Mouse (Mus musculus) layer of hippocampus, adult 11-12 months (tissue): ENCODE data around the gene Ptger4.

Experiments
- DNase-seq: peaks from one replicate; pipeline ENCODE4 v3.0.0; 2022; ENCODE audit warnings: low spot score

The Ptger4 gene

DNA sequence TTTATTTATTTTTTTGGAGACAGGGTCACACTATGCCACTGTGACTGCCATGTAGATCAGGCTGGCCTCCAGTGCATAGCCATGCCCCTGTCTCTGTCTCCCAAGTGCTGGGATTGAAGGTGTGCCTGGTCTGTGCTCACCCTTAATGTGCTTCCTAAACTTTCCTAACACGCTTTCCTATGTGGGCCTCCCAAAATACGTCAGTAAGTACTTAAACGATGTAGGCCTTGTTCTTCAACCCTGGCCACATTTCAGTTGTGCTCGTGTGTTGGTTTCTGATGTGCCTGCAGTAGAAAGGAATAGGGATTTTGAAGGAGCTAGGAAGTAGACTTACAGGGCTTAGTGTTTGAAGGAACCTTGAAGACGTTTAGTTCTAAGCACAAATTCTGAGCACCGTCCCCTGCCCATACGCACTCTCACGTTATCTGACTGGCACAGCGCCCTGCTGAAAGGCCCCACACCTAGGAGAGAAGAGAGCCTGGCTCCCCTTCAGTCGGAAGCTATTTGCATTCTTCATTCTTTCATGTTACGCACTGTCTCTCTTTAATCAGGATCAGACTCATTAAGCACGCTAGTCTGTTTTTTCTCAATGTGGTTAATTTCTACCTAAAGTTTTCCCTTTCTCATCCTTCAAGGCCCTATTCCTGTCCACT is 78.7 kb downstream of the Ptger4 start:
- no peak for DNase-seq

DNA sequence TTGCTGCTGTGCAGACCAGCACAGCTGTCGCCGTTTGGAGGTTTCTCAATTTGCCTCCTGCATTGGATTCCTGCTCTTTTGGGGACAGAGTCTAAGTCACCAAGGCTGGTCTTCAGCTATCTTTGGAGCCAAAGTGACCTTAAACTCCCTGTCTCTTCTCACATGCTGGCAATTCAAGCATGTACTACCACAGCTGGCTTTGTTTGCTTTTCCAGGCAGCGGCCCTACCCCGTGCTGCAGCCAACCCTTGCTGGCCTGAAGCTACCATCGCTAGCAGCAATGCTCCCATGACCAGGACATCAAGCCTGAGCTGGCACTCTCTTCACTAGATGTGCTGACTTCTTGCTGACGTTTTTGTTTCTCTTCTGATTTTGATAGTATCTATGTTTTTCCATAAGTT is 85.2 kb downstream of the Ptger4 start:
- no peak for DNase-seq

DNA sequence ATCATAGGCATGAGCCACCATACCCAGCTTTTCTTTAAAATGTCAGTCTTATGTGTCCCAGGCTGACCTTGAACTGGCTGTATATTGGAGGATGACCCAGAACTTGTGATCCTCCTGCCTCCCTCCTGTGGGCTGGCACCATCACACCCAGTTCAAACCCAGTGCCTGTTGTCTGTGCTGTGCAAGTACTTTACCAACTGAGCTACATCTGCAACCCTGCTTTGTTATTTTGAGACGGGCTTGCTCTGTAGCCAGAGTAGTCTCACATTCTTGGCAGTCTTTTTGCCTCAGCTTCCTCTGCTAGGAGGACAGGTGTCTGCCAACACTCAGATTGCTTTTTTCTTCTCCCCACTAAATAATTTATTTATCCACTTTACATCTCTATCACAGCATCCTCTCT is 86.6 kb downstream of the Ptger4 start:
- DNase-seq, result no peak
